Mouse (Mus musculus): Measurements from ENCODE around the gene Skap2. TPM values are rescaled to one million over a fixed set of nuclear protein-coding genes. Genes with fewer than 3 reads are reported as not detected.

The Skap2 gene
- total RNA-seq, 2 experiments from 2014 or later: 14.1 to 15.7 TPM

- Histone ChIP-seq H3K27ac (no peak overlapping the region), H3K4me3 (no peak overlapping the region)
- no peak for TF ChIP-seq CTCF (conservative IDR thresholded peaks at IDR 0.05)
- DNase-seq (ENCODE audit: low spot score in 2 of 2): no peak
Observed at GRCm38 (mm10) chr6:51905659-51906058, 106.7 kb downstream of the Skap2 start.

- TF ChIP-seq CTCF (conservative IDR thresholded peaks at IDR 0.05): no peak
- DNase-seq (ENCODE audit: low spot score in 2 of 2): no peak
- Histone ChIP-seq H3K27ac (no peak overlapping the region), H3K4me3 (no peak overlapping the region)
Observed at GRCm38 (mm10) chr6:51901544-51901943, 110.8 kb downstream of the Skap2 start.

- Histone ChIP-seq H3K27ac (no peak overlapping the region), H3K4me3 (no peak overlapping the region)
- DNase-seq (ENCODE audit: low spot score in 2 of 2): no peak
- no peak for TF ChIP-seq CTCF (conservative IDR thresholded peaks at IDR 0.05)
Observed at GRCm38 (mm10) chr6:51898318-51898994, 113.9 kb downstream of the Skap2 start.

GRCm38 (mm10) chr6:51895753-51896152, 116.6 kb downstream of the Skap2 start:
- DNase-seq (ENCODE audit: low spot score in 2 of 2): no peak
- H3K4me3 ChIP-seq: no peak overlapping the region
- no peak overlapping the region for H3K27ac ChIP-seq
- TF ChIP-seq CTCF (conservative IDR thresholded peaks at IDR 0.05): no peak

GRCm38 (mm10) chr6:51894717-51895116, 117.6 kb downstream of the Skap2 start:
- H3K4me3 ChIP-seq: no peak overlapping the region
- no peak for TF ChIP-seq CTCF (conservative IDR thresholded peaks at IDR 0.05)
- DNase-seq (ENCODE audit: low spot score in 2 of 2): no peak
- H3K27ac ChIP-seq: no peak overlapping the region

- DNase-seq (ENCODE audit: low spot score in 2 of 2): no peak
- H3K27ac ChIP-seq: no peak overlapping the region
- no peak overlapping the region for H3K4me3 ChIP-seq
- TF ChIP-seq CTCF (conservative IDR thresholded peaks at IDR 0.05): no peak
Observed at GRCm38 (mm10) chr6:51890356-51890755, 122.0 kb downstream of the Skap2 start.

- TF ChIP-seq CTCF (conservative IDR thresholded peaks at IDR 0.05): no peak
Observed at GRCm38 (mm10) chr6:51889824-51890223, 122.5 kb downstream of the Skap2 start.

GRCm38 (mm10) chr6:51886902-51887431, 125.4 kb downstream of the Skap2 start:
- H3K4me3 ChIP-seq: no peak overlapping the region
- no peak for DNase-seq (ENCODE audit: low spot score in 2 of 2)
- no peak overlapping the region for H3K27ac ChIP-seq
- TF ChIP-seq CTCF (conservative IDR thresholded peaks at IDR 0.05): no peak

More at GRCm38 (mm10) chr6:51889824-51890223, 122.5 kb downstream of the Skap2 start:
- no peak for DNase-seq (ENCODE audit: low spot score in 2 of 2)
- H3K27ac ChIP-seq: no peak overlapping the region
- H3K4me3 ChIP-seq: no peak overlapping the region

- TF ChIP-seq CTCF (conservative IDR thresholded peaks at IDR 0.05): no peak
- peak in 1 of 2 experiments; percentile 69 for DNase-seq (ENCODE audit: low spot score in 2 of 2)
- Histone ChIP-seq H3K27ac (peak overlapping the region; percentile 56), H3K4me3 (no peak overlapping the region; the same call in 1 of the 2 replicates)
Observed at GRCm38 (mm10) chr6:51882880-51883274, 129.5 kb downstream of the Skap2 start.

GRCm38 (mm10) chr6:51882266-51882879, 130.0 kb downstream of the Skap2 start:
- 0 out of 2 replicates have a peak, but pooled peaks have one; percentile 3 for TF ChIP-seq CTCF (conservative IDR thresholded peaks at IDR 0.05)
- peak overlapping the region; percentile 40 for H3K27ac ChIP-seq
- DNase-seq (ENCODE audit: low spot score in 2 of 2): no peak

GRCm38 (mm10) chr6:51881181-51881968, 131.0 kb downstream of the Skap2 start:
- no peak for DNase-seq (ENCODE audit: low spot score in 2 of 2)
- no peak overlapping the region for H3K4me3 ChIP-seq
- H3K27ac ChIP-seq: peak overlapping the region; percentile 40; the same call in 1 of the 2 replicates
- no peak for TF ChIP-seq CTCF (conservative IDR thresholded peaks at IDR 0.05)

More at GRCm38 (mm10) chr6:51882266-51882879, 130.0 kb downstream of the Skap2 start:
- no peak overlapping the region; the same call in 1 of the 2 replicates for H3K4me3 ChIP-seq

- Histone ChIP-seq H3K4me3 (no peak overlapping the region), H3K27ac (no peak overlapping the region)
- TF ChIP-seq CTCF (conservative IDR thresholded peaks at IDR 0.05): no peak
- DNase-seq (ENCODE audit: low spot score in 2 of 2): no peak
Observed at GRCm38 (mm10) chr6:51880778-51881177, 131.6 kb downstream of the Skap2 start.

GRCm38 (mm10) chr6:51878551-51878950, 133.8 kb downstream of the Skap2 start:
- no peak overlapping the region for H3K27ac ChIP-seq
- DNase-seq (ENCODE audit: low spot score in 2 of 2): no peak
- no peak for TF ChIP-seq CTCF (conservative IDR thresholded peaks at IDR 0.05)

More at GRCm38 (mm10) chr6:51878551-51878950, 133.8 kb downstream of the Skap2 start:
- H3K4me3 ChIP-seq: no peak overlapping the region

Measured in layer of hippocampus, adult 2 months (tissue).